Comparison of ENCODE assay signal across 8 mouse cellular contexts in genomic region chr10:93145088-93145487, GRCm38 (mm10). TPM values are rescaled to one million over a fixed set of nuclear protein-coding genes. Genes with fewer than 3 reads are reported as not detected.
DNase-seq lines count a peak whose midpoint lies in the region; ATAC-seq lines count a peak whose summit lies in the region.

No protein-coding gene starts in this region.

- peak; percentile 74 to 92 for DNase-seq in adrenal gland, adult (ENCODE audit: inconsistent age in 2 of 2, low spot score in 1 of 2)
- DNase-seq in adrenal gland, postnatal 4 days (ENCODE audit: low spot score in 2 of 2) = no peak
- peak; percentile 77 to 84 for DNase-seq in adrenal gland, postnatal 36 days
- peak; percentile 75 to 85 for DNase-seq in lung, adult 18-20 months
- DNase-seq in Muller cell, postnatal 12 days (ENCODE audit: inconsistent ontology term) = no peak

- H3K27ac ChIP-seq in stomach, embryonic 15.5 days = no peak overlapping the region
- no peak overlapping the region for H3K27ac ChIP-seq in kidney, embryonic 14.5 days (ENCODE audit: low read depth, low read length)
- no peak overlapping the region for H3K27ac ChIP-seq in forebrain, embryonic 15.5 days (replicated peaks)

- H3K27me3 ChIP-seq in stomach, embryonic 15.5 days (replicated peaks) = no peaks in the 10 kb centered on the region
- no peaks in the 10 kb centered on the region for H3K27me3 ChIP-seq in kidney, embryonic 14.5 days (ENCODE audit: control insufficient read depth, insufficient read depth, low read length)
- H3K27me3 ChIP-seq in forebrain, embryonic 15.5 days = no peaks in the 10 kb centered on the region

- H3K9ac ChIP-seq in stomach, embryonic 15.5 days = no peak overlapping the region
- no peak overlapping the region for H3K9ac ChIP-seq in kidney, embryonic 14.5 days (ENCODE audit: low read depth, low read length)
- no peak overlapping the region for H3K9ac ChIP-seq in forebrain, embryonic 15.5 days (replicated peaks)

- no peak overlapping the region for H3K4me3 ChIP-seq in stomach, embryonic 15.5 days (replicated peaks)
- no peak overlapping the region for H3K4me3 ChIP-seq in kidney, embryonic 14.5 days (ENCODE audit: low read length)
- no peak overlapping the region for H3K4me3 ChIP-seq in forebrain, embryonic 15.5 days

- ATAC-seq in stomach, embryonic 15.5 days (ENCODE audit: insufficient read depth, low FRiP score, low read depth) = peak; percentile 47; the same call in 1 of the 2 replicates
- ATAC-seq in kidney, embryonic 14.5 days (ENCODE audit: low FRiP score, low TSS enrichment) = no peak
- ATAC-seq in forebrain, embryonic 15.5 days (replicated peaks) = no peak

- 64% methylated on average over 10 of the region's 10 CpGs for WGBS in stomach, embryonic 15.5 days
- 76% methylated on average over 10 of the region's 10 CpGs for WGBS in kidney, embryonic 14.5 days
- WGBS in forebrain, embryonic 15.5 days = 74% methylated on average over 10 of the region's 10 CpGs

- H3K4me2 ChIP-seq in stomach, embryonic 15.5 days = no peak overlapping the region
- no peak overlapping the region for H3K4me2 ChIP-seq in kidney, embryonic 14.5 days (replicated peaks; ENCODE audit: low read depth, low read length)
- no peak overlapping the region for H3K4me2 ChIP-seq in forebrain, embryonic 15.5 days (replicated peaks)

- H3K36me3 ChIP-seq in stomach, embryonic 15.5 days = no peaks in the 10 kb centered on the region
- H3K36me3 ChIP-seq in kidney, embryonic 14.5 days (ENCODE audit: control insufficient read depth, insufficient read depth, low read length) = no peaks in the 10 kb centered on the region
- no peaks in the 10 kb centered on the region for H3K36me3 ChIP-seq in forebrain, embryonic 15.5 days

- no peaks in the 10 kb centered on the region for H3K9me3 ChIP-seq in stomach, embryonic 15.5 days
- H3K9me3 ChIP-seq in kidney, embryonic 14.5 days (ENCODE audit: control insufficient read depth, low read length) = no peaks in the 10 kb centered on the region
- H3K9me3 ChIP-seq in forebrain, embryonic 15.5 days = no peaks in the 10 kb centered on the region

- H3K4me1 ChIP-seq in stomach, embryonic 15.5 days = peaks cover 6% of the 10 kb centered on the region; the same call in 1 of the 2 replicates
- no peaks in the 10 kb centered on the region for H3K4me1 ChIP-seq in kidney, embryonic 14.5 days (ENCODE audit: control insufficient read depth, insufficient read depth, low read length)
- H3K4me1 ChIP-seq in forebrain, embryonic 15.5 days = peaks cover 9% of the 10 kb centered on the region; the same call in 1 of the 2 replicates

RNA-seq across cellular contexts. Expression of gene Cdk17, which starts 15.6 kb away (rescaled TPM):
- total RNA-seq in adrenal gland, postnatal 4 days (2021) = 10 to 100 TPM; 30.5 to 33.1 TPM
- 10 to 100 TPM; 24.1 to 25.7 TPM for total RNA-seq in adrenal gland, postnatal 36 days (2021)
- 15.8 and 17.6 TPM in 2 replicates for polyA plus RNA-seq in stomach, embryonic 15.5 days (2015; fragmentation: Nextera tagmentation; extraction: Ambion mirVana)
- 17.0 and 24.8 TPM in 2 replicates for polyA plus RNA-seq in kidney, embryonic 14.5 days (2014; fragmentation: Nextera tagmentation; extraction: Ambion mirVana)
- polyA plus RNA-seq in forebrain, embryonic 15.5 days (2015; fragmentation: Nextera tagmentation; extraction: Ambion mirVana) = 50.2 and 57.3 TPM in 2 replicates

Comparison
In these comparisons a context has a peak if more than half of its experiments do, and no peak if none do; other contexts are left out.
1. DNase-seq: peak in adrenal gland, adult (2 of 2), adrenal gland, postnatal 36 days (2 of 2) and lung, adult 18-20 months (2 of 2); none in adrenal gland, postnatal 4 days (0 of 2) and Muller cell, postnatal 12 days (single experiment).